Mouse (Mus musculus) hindbrain, embryonic 11.5 days (tissue): Measurements from ENCODE around the gene Arsj. TPM values are rescaled to one million over a fixed set of nuclear protein-coding genes. Genes with fewer than 3 reads are reported as not detected.
A peak's percentile ranks its signal among the peaks of the same experiment; 100 is the strongest.

ENCODE experiments used
- ATAC-seq: fragments of 200-750 bp; cut with Nextera tagmentation; 2 replicates; pipeline ENCODE4 v1.8.0; 2017; ENCODE audit warnings: mild to moderate bottlenecking, moderate TSS enrichment, moderate library complexity; ENCODE audit not compliant: low FRiP score
- DNase-seq: peaks from one replicate; pipeline ENCODE4 v3.0.0-alpha.2; 2015; ENCODE audit warnings: low spot score
- H3K27ac ChIP-seq: fragments of 300-500 bp; sonication (generic); 2 replicates; pipeline ENCODE4 v1.5.1; 2014; ENCODE audit warnings: mild to moderate bottlenecking, low read depth, low read length
- H3K27me3 ChIP-seq: fragments of 300-500 bp; sonication (generic); 2 replicates; pipeline ENCODE4 v1.6.1; 2014; ENCODE audit warnings: mild to moderate bottlenecking, low read length, moderate library complexity, mixed read lengths; ENCODE audit not compliant: control insufficient read depth, insufficient read depth
- H3K36me3 ChIP-seq: fragments of 300-500 bp; sonication (generic); 2 replicates; pipeline ENCODE4 v1.6.1; 2014; ENCODE audit warnings: mild to moderate bottlenecking, low read length, moderate library complexity, mixed read lengths; ENCODE audit not compliant: control insufficient read depth, insufficient read depth
- H3K4me1 ChIP-seq: fragments of 300-500 bp; sonication (generic); replicated peaks from 2 replicates; pipeline ENCODE4 v1.6.1; 2014; ENCODE audit warnings: low read length, mixed read lengths; ENCODE audit not compliant: control insufficient read depth, insufficient read depth
- H3K4me2 ChIP-seq: fragments of 300-500 bp; sonication (generic); replicated peaks from 2 replicates; pipeline ENCODE4 v1.6.1; 2014; ENCODE audit warnings: mild to moderate bottlenecking, low read depth, low read length
- H3K4me3 ChIP-seq: fragments of 300-500 bp; sonication (generic); 2 replicates; pipeline ENCODE4 v1.5.1; 2014; ENCODE audit warnings: low read depth, low read length
- H3K9ac ChIP-seq: fragments of 300-500 bp; sonication (generic); 2 replicates; pipeline ENCODE4 v1.6.1; 2014; ENCODE audit warnings: low read depth, low read length
- H3K9me3 ChIP-seq: fragments of 300-500 bp; sonication (generic); 2 replicates; pipeline ENCODE4 v1.6.1; 2016; ENCODE audit warnings: low read length; ENCODE audit not compliant: control insufficient read depth
- WGBS: fragments of 180-500 bp; shearing (Covaris S2); extraction: QIAGEN DNeasy Blood & Tissue Kit; methylation state at CpG from one replicate; pipeline ENCODE4 v1.1.7; 2014; 5-methylcytosine and 5-hydroxymethylcytosine counted together
- polyA plus RNA-seq: library from polyadenylated mRNA; unstranded; fragments of >200 nt; fragmentation: Nextera tagmentation; extraction: Ambion mirVana; gene quantifications from 2 replicates; pipeline ENCODE4 v1.2.1, GENCODE M21; 2014

Arsj gene
- polyA plus RNA-seq: 0.56 and 1.3 TPM in 2 replicates

- H3K27me3 ChIP-seq: no peaks in the 10 kb centered on the region
- ATAC-seq (peak; percentile 86), DNase-seq (peak; percentile 49)
- no peak within 1 kb of the TSS for H3K27ac ChIP-seq
- 14% methylated on average over 39 of the region's 41 CpGs for WGBS
- no peaks in the 10 kb centered on the region for H3K9me3 ChIP-seq
- no peaks in the 10 kb centered on the region for H3K36me3 ChIP-seq
- H3K4me1 ChIP-seq: no peaks in the 10 kb centered on the region
- peak within 1 kb of the TSS; percentile 27 for H3K4me3 ChIP-seq
- H3K9ac ChIP-seq: peak within 1 kb of the TSS; percentile 48; the same call in 1 of the 2 replicates
- peak within 1 kb of the TSS; percentile 67 for H3K4me2 ChIP-seq
Observed at GRCm38 (mm10) chr3:126363568-126364505, at the start of gene Arsj. Gene Arsj, plus strand, starts transcription at chr3:126363684.

GRCm38 (mm10) chr3:126324872-126325498 lies 38.5 kb upstream of the Arsj start:
- Histone ChIP-seq H3K4me2 (no peak overlapping the region), H3K27me3 (no peaks in the 10 kb centered on the region), H3K9ac (no peak overlapping the region), H3K9me3 (no peaks in the 10 kb centered on the region), H3K4me1 (no peaks in the 10 kb centered on the region), H3K4me3 (no peak overlapping the region), H3K36me3 (no peaks in the 10 kb centered on the region), H3K27ac (no peak overlapping the region)
- DNase-seq (peak; percentile 5), ATAC-seq (no peak)
- WGBS: 41% methylated on average over 4 of the region's 4 CpGs

- Histone ChIP-seq H3K4me1 (no peaks in the 10 kb centered on the region), H3K4me2 (no peak overlapping the region), H3K9ac (no peak overlapping the region), H3K27ac (no peak overlapping the region), H3K36me3 (no peaks in the 10 kb centered on the region), H3K4me3 (no peak overlapping the region), H3K27me3 (no peaks in the 10 kb centered on the region), H3K9me3 (no peaks in the 10 kb centered on the region)
- ATAC-seq (peak; percentile 44; the same call in 1 of the 2 replicates), DNase-seq (peak; percentile 5)
- 69% methylated on average over 4 of the region's 4 CpGs for WGBS
Observed at GRCm38 (mm10) chr3:126325891-126326627, 37.4 kb upstream of the Arsj start.

- 84% methylated on average over 2 of the region's 2 CpGs for WGBS
- DNase-seq (no peak), ATAC-seq (0 out of 2 replicates have a peak, but pooled peaks have one; percentile 8)
- Histone ChIP-seq H3K27me3 (no peaks in the 10 kb centered on the region), H3K9ac (no peak overlapping the region), H3K27ac (no peak overlapping the region), H3K4me1 (no peaks in the 10 kb centered on the region), H3K36me3 (no peaks in the 10 kb centered on the region), H3K9me3 (no peaks in the 10 kb centered on the region), H3K4me2 (no peak overlapping the region), H3K4me3 (no peak overlapping the region)
Observed at GRCm38 (mm10) chr3:126326628-126327325, 36.7 kb upstream of the Arsj start.

GRCm38 (mm10) chr3:126335329-126335728 lies 28.2 kb upstream of the Arsj start:
- Histone ChIP-seq H3K9me3 (no peaks in the 10 kb centered on the region), H3K27ac (no peak overlapping the region), H3K4me2 (no peak overlapping the region), H3K36me3 (no peaks in the 10 kb centered on the region), H3K4me1 (no peaks in the 10 kb centered on the region), H3K27me3 (no peaks in the 10 kb centered on the region), H3K9ac (no peak overlapping the region), H3K4me3 (no peak overlapping the region)
- no peak for ATAC-seq
- 76% methylated on average over 4 of the region's 4 CpGs for WGBS
- no peak for DNase-seq

- ATAC-seq (no peak), DNase-seq (no peak)
- H3K9me3 ChIP-seq: no peaks in the 10 kb centered on the region
- H3K4me1 ChIP-seq: no peaks in the 10 kb centered on the region
- H3K36me3 ChIP-seq: no peaks in the 10 kb centered on the region
- no peaks in the 10 kb centered on the region for H3K27me3 ChIP-seq
- WGBS: 86% methylated on average over 1 of the region's 1 CpGs
- H3K4me3 ChIP-seq: no peak overlapping the region
- no peak overlapping the region for H3K9ac ChIP-seq
- H3K4me2 ChIP-seq: no peak overlapping the region
- H3K27ac ChIP-seq: no peak overlapping the region
Observed at GRCm38 (mm10) chr3:126344745-126345144, 18.7 kb upstream of the Arsj start.

GRCm38 (mm10) chr3:126359760-126360159 lies 3.7 kb upstream of the Arsj start:
- Histone ChIP-seq H3K4me3 (no peak overlapping the region), H3K27me3 (no peaks in the 10 kb centered on the region), H3K27ac (no peak overlapping the region), H3K4me1 (no peaks in the 10 kb centered on the region), H3K4me2 (no peak overlapping the region), H3K36me3 (no peaks in the 10 kb centered on the region), H3K9ac (no peak overlapping the region), H3K9me3 (no peaks in the 10 kb centered on the region)
- ATAC-seq: no peak
- WGBS: 41% methylated on average over 1 of the region's 1 CpGs
- DNase-seq: no peak

- no peak overlapping the region for H3K4me3 ChIP-seq
- no peaks in the 10 kb centered on the region for H3K36me3 ChIP-seq
- no peak for ATAC-seq
- H3K9me3 ChIP-seq: no peaks in the 10 kb centered on the region
- H3K9ac ChIP-seq: no peak overlapping the region
- DNase-seq: no peak
- no peaks in the 10 kb centered on the region for H3K27me3 ChIP-seq
- WGBS: 93% methylated on average over 2 of the region's 2 CpGs
- no peaks in the 10 kb centered on the region for H3K4me1 ChIP-seq
- no peak overlapping the region for H3K27ac ChIP-seq
- H3K4me2 ChIP-seq: no peak overlapping the region
Observed at GRCm38 (mm10) chr3:126362392-126362791, 1.1 kb upstream of the Arsj start.
